ENCODE assay signal across 21 mouse cellular contexts in genomic region chr3:101058203-101058602, GRCm38 (mm10). TPM values are rescaled to one million over a fixed set of nuclear protein-coding genes. Genes with fewer than 3 reads are reported as not detected.
DNase-seq lines count a peak whose midpoint lies in the region; ATAC-seq and TF ChIP-seq lines count a peak whose summit lies in the region.
"Had no signal": no experiment of that assay in that cellular context is flagged by ENCODE, and none has a peak within 500 bp of the region (broad histone marks: within the 10 kb centered on the region; RNA-seq: fewer than 3 reads in every experiment).

No protein-coding gene starts in this region.

- TF ChIP-seq EP300 in liver, embryonic 14.5 days (IDR thresholded peaks at IDR 0.05; ENCODE audit: low read depth), result no peak

- H3K36me3 ChIP-seq in liver, embryonic 14.5 days (replicated peaks; ENCODE audit: control insufficient read depth, insufficient read depth, low read depth), result no peaks in the 10 kb centered on the region
- no peaks in the 10 kb centered on the region for H3K36me3 ChIP-seq in liver, embryonic 11.5 days (ENCODE audit: control insufficient read depth, insufficient read depth, low read length)
- H3K36me3 ChIP-seq: midbrain, embryonic 15.5 days had no signal

- H3K4me1 ChIP-seq in liver, embryonic 14.5 days (replicated peaks; ENCODE audit: control insufficient read depth in 2 of 2, insufficient read depth in 2 of 2, low read length in 1 of 2), result peaks cover 0 to 7% of the 10 kb centered on the region in 2 experiments; a peak in 1 of 4 replicates
- H3K4me1 ChIP-seq in liver, embryonic 11.5 days (replicated peaks; ENCODE audit: control insufficient read depth, insufficient read depth, low read length), result no peaks in the 10 kb centered on the region
- H3K4me1 ChIP-seq: forebrain, embryonic 10.5 days; heart, embryonic 13.5 days; limb, embryonic 15.5 days; megakaryocyte, embryonic 14.5 days; midbrain, embryonic 15.5 days had no signal

- no peak for ATAC-seq in liver, embryonic 14.5 days (ENCODE audit: insufficient read depth)
- no peak for ATAC-seq in liver, embryonic 11.5 days (replicated peaks; ENCODE audit: low FRiP score)
- peak; percentile 87 for ATAC-seq in common myeloid progenitor, adult 5-6 weeks (replicated peaks; ENCODE audit: low read depth, poor library complexity, severe bottlenecking)
- ATAC-seq in megakaryocyte progenitor cell, adult 5-6 weeks (replicated peaks; ENCODE audit: poor library complexity), result peak; percentile 82
- no peak for ATAC-seq in cerebellum, adult (ENCODE audit: insufficient number of reproducible peaks, low FRiP score, low TSS enrichment)
- ATAC-seq: hindbrain, embryonic 16.5 days; midbrain, embryonic 15.5 days had no signal

- H3K4me2 ChIP-seq in liver, embryonic 14.5 days (ENCODE audit: low read depth), result no peak overlapping the region
- H3K4me2 ChIP-seq in liver, embryonic 11.5 days, result no peak overlapping the region
- H3K4me2 ChIP-seq: heart, embryonic 13.5 days; limb, embryonic 15.5 days; midbrain, embryonic 15.5 days had no signal

- 26% methylated on average over 2 of the region's 2 CpGs for WGBS in liver, embryonic 14.5 days (ENCODE audit: insufficient replicate concordance)
- WGBS in liver, embryonic 11.5 days, result 70% methylated on average over 2 of the region's 2 CpGs

- no peaks in the 10 kb centered on the region for H3K27me3 ChIP-seq in liver, embryonic 14.5 days (ENCODE audit: control insufficient read depth, insufficient read depth, low read length)
- H3K27me3 ChIP-seq in liver, embryonic 11.5 days (replicated peaks; ENCODE audit: control insufficient read depth, insufficient read depth, low read length), result no peaks in the 10 kb centered on the region
- H3K27me3 ChIP-seq: heart, embryonic 13.5 days; limb, embryonic 15.5 days; midbrain, embryonic 15.5 days had no signal

- H3K4me3 ChIP-seq in liver, embryonic 14.5 days (ENCODE audit: insufficient read depth in 1 of 2, low read depth in 2 of 2, low read length in 2 of 2), result no peak overlapping the region
- H3K4me3 ChIP-seq in liver, embryonic 11.5 days (ENCODE audit: low read depth, low read length), result no peak overlapping the region
- H3K4me3 ChIP-seq: forebrain, embryonic 10.5 days; heart, embryonic 13.5 days; limb, embryonic 15.5 days; midbrain, embryonic 15.5 days had no signal

- H3K27ac ChIP-seq in liver, embryonic 14.5 days, result no peak overlapping the region
- H3K27ac ChIP-seq in liver, embryonic 11.5 days (ENCODE audit: low read depth, low read length), result no peak overlapping the region
- H3K27ac ChIP-seq: forebrain, embryonic 10.5 days; heart, embryonic 13.5 days; limb, embryonic 15.5 days; midbrain, embryonic 15.5 days had no signal

- H3K9me3 ChIP-seq in liver, embryonic 14.5 days (ENCODE audit: control insufficient read depth, low read length), result no peaks in the 10 kb centered on the region
- no peaks in the 10 kb centered on the region for H3K9me3 ChIP-seq in liver, embryonic 11.5 days (ENCODE audit: control insufficient read depth, low read length)
- H3K9me3 ChIP-seq: forebrain, embryonic 10.5 days; heart, embryonic 13.5 days; limb, embryonic 15.5 days; megakaryocyte, embryonic 14.5 days; midbrain, embryonic 15.5 days had no signal

- no peak overlapping the region for H3K9ac ChIP-seq in liver, embryonic 14.5 days (replicated peaks)
- H3K9ac ChIP-seq in liver, embryonic 11.5 days (ENCODE audit: low read depth, low read length), result no peak overlapping the region
- H3K9ac ChIP-seq: heart, embryonic 13.5 days; limb, embryonic 15.5 days; midbrain, embryonic 15.5 days had no signal

- peak; percentile 1 to 5 (median 3) for DNase-seq in liver, embryonic 14.5 days (ENCODE audit: low read depth in 3 of 3, low spot score in 3 of 3)
- no peak for DNase-seq in liver, embryonic 11.5 days (ENCODE audit: low spot score)
- peak; percentile 16 to 28 for DNase-seq in B cell, adult 2 months
- no peak for DNase-seq in adrenal gland, postnatal 25 days
- DNase-seq in urinary bladder, postnatal 25 days (ENCODE audit: low spot score), result no peak
- DNase-seq: adrenal gland, adult 2 months; cerebellum, adult 18-20 months; cerebellum, postnatal 36 days; heart, postnatal 36 days; kidney, adult 11 months; right cerebral cortex, adult 18-20 months; thymus, postnatal 36 days had no signal

- no peak for TF ChIP-seq CTCF in liver, embryonic 14.5 days (IDR thresholded peaks at IDR 0.05; ENCODE audit: low read depth)

RNA-seq across cellular contexts. Expression of gene Cd101, which starts 28.8 kb away (rescaled TPM):
- 0.02 and 0.03 TPM in 2 replicates for polyA plus RNA-seq in liver, embryonic 14.5 days (2012; rRNA removed)
- 0.03 and 0.05 TPM in 2 replicates for polyA plus RNA-seq in liver, embryonic 14.5 days (2014; fragmentation: Nextera tagmentation; extraction: Ambion mirVana)
- not detected in 2 replicates for polyA plus RNA-seq in liver, embryonic 11.5 days (2014; fragmentation: Nextera tagmentation; extraction: Ambion mirVana)
- 0.15 TPM in 1 of 2 replicates, not detected in the other for total RNA-seq in common myeloid progenitor, adult 5-6 weeks (2017)
- 0.20 TPM in 1 of 2 replicates, not detected in the other for total RNA-seq in megakaryocyte progenitor cell, adult 5-6 weeks (2015)
- total RNA-seq in megakaryocyte progenitor cell, adult 5-6 weeks (2017), result 0.41 and 0.42 TPM in 2 replicates
- 0.18 TPM in 1 of 2 replicates, not detected in the other for total RNA-seq in adrenal gland, postnatal 25 days (2021)
- polyA plus RNA-seq: forebrain, embryonic 10.5 days; midbrain, embryonic 15.5 days had no signal

RNA-seq across cellular contexts. Expression of gene Ptgfrn, which starts 51.9 kb away (rescaled TPM):
- 0.96 and 1.2 TPM in 2 replicates for polyA plus RNA-seq in liver, embryonic 14.5 days (2012; rRNA removed)
- polyA plus RNA-seq in liver, embryonic 14.5 days (2014; fragmentation: Nextera tagmentation; extraction: Ambion mirVana), result 0.29 and 0.38 TPM in 2 replicates
- polyA plus RNA-seq in liver, embryonic 11.5 days (2014; fragmentation: Nextera tagmentation; extraction: Ambion mirVana), result 1.6 and 2.4 TPM in 2 replicates
- not detected in 2 replicates for total RNA-seq in common myeloid progenitor, adult 5-6 weeks (2017)
- total RNA-seq in megakaryocyte progenitor cell, adult 5-6 weeks (2015), result 0.02 and 0.05 TPM in 2 replicates
- 0.12 TPM in 1 of 2 replicates, not detected in the other for total RNA-seq in megakaryocyte progenitor cell, adult 5-6 weeks (2017)
- total RNA-seq in adrenal gland, postnatal 25 days (2021), result 43.5 and 45.2 TPM in 2 replicates

Comparison
In these comparisons a context has a peak if more than half of its experiments do, and no peak if none do; other contexts are left out.
1. DNase-seq: peak in liver, embryonic 14.5 days (3 of 3) and B cell, adult 2 months (2 of 2); none in liver, embryonic 11.5 days (single experiment), adrenal gland, postnatal 25 days (single experiment) and urinary bladder, postnatal 25 days (single experiment).
2. ATAC-seq: peak in common myeloid progenitor, adult 5-6 weeks (single experiment) and megakaryocyte progenitor cell, adult 5-6 weeks (single experiment); none in liver, embryonic 14.5 days (single experiment), liver, embryonic 11.5 days (single experiment) and cerebellum, adult (single experiment).
3. RNA of gene Ptgfrn, which starts 51.9 kb away (total RNA-seq): 43.5 to 45.2 TPM in adrenal gland, postnatal 25 days; 0.02 to 0.12 TPM in megakaryocyte progenitor cell, adult 5-6 weeks and not detected in common myeloid progenitor, adult 5-6 weeks; every median in the first group is over 10 times any median in the second.